Mouse (Mus musculus) embryonic facial prominence, embryonic 11.5 days (tissue): ENCODE measurements around the gene Slc45a3. TPM values are rescaled to one million over a fixed set of nuclear protein-coding genes. Genes with fewer than 3 reads are reported as not detected.

Experiments
- ATAC-seq: fragments of 200-750 bp; cut with Nextera tagmentation; replicated peaks from 2 replicates; pipeline ENCODE4 v1.8.0; 2017; ENCODE audit warnings: low read depth; ENCODE audit not compliant: insufficient number of reproducible peaks, low FRiP score, low TSS enrichment
- DNase-seq: peaks from one replicate; pipeline ENCODE4 v3.0.0-alpha.2; 2015; ENCODE audit warnings: low spot score
- H3K27ac ChIP-seq: fragments of 300-500 bp; sonication (generic); replicated peaks from 2 replicates; pipeline ENCODE4 v1.5.1; 2014; ENCODE audit warnings: mild to moderate bottlenecking, low read depth, low read length, control low read depth
- H3K27me3 ChIP-seq: fragments of 300-500 bp; sonication (generic); 2 replicates; pipeline ENCODE4 v1.6.1; 2014; ENCODE audit warnings: mild to moderate bottlenecking, low read length, moderate library complexity, mixed read lengths; ENCODE audit not compliant: control insufficient read depth, insufficient read depth
- H3K36me3 ChIP-seq: fragments of 300-500 bp; sonication (generic); replicated peaks from 2 replicates; pipeline ENCODE4 v1.6.1; 2014; ENCODE audit warnings: low read depth, mild to moderate bottlenecking, low read length, moderate library complexity, mixed read lengths; ENCODE audit not compliant: control insufficient read depth, insufficient read depth
- H3K4me1 ChIP-seq: fragments of 300-500 bp; sonication (generic); 2 replicates; pipeline ENCODE4 v1.6.1; 2014; ENCODE audit warnings: low read length, mixed read lengths; ENCODE audit not compliant: control insufficient read depth, insufficient read depth
- H3K4me2 ChIP-seq: fragments of 300-500 bp; sonication (generic); 2 replicates; pipeline ENCODE4 v1.6.1; 2014; ENCODE audit warnings: low read depth, mild to moderate bottlenecking, control low read depth, low read length, moderate library complexity
- H3K4me3 ChIP-seq: fragments of 300-500 bp; sonication (generic); 2 replicates; pipeline ENCODE4 v1.5.1; 2014; ENCODE audit warnings: low read depth, low read length, control low read depth
- H3K9ac ChIP-seq: fragments of 300-500 bp; sonication (generic); replicated peaks from 2 replicates; pipeline ENCODE4 v1.6.1; 2014; ENCODE audit warnings: mild to moderate bottlenecking, control low read depth, low read length
- H3K9me3 ChIP-seq: fragments of 300-500 bp; sonication (generic); replicated peaks from 2 replicates; pipeline ENCODE4 v1.6.1; 2016; ENCODE audit warnings: mild to moderate bottlenecking, low read length, inconsistent platforms, mixed read lengths; ENCODE audit not compliant: control insufficient read depth
- WGBS: fragments of 180-500 bp; shearing (Covaris S2); extraction: QIAGEN DNeasy Blood & Tissue Kit; methylation state at CpG from one replicate; pipeline ENCODE4 v1.1.7; 2014; 5-methylcytosine and 5-hydroxymethylcytosine counted together
- polyA plus RNA-seq: library from polyadenylated mRNA; unstranded; fragments of >200 nt; fragmentation: Nextera tagmentation; extraction: Ambion mirVana; gene quantifications from 2 replicates; pipeline ENCODE4 v1.2.1, GENCODE M21; 2014

The Slc45a3 gene
- polyA plus RNA-seq, 1 experiment from 2014 or later, result 3.8 TPM

DNA sequence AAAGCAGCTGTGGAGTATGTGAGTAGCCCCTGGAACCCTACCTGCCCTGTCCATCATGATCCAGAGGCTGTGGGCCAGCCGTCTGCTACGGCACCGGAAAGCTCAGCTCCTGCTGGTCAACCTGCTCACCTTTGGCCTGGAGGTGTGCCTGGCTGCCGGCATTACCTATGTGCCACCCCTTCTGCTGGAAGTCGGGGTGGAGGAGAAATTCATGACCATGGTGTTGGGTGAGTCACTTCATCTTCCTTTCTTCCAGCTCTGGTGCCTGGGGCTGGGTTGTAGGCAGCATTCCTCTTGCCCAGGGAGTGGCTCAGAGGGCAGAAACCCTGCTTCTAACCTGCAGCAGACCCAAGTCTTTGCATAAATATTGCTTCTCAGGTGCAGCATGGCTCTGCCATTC, 14.1 kb downstream of the Slc45a3 start:
- H3K36me3 ChIP-seq, result no peaks in the 10 kb centered on the region; the same call in 1 of the 2 replicates
- ATAC-seq (no peak), DNase-seq (no peak)
- peaks cover 9% of the 10 kb centered on the region for H3K4me1 ChIP-seq
- H3K4me3 ChIP-seq, result no peak overlapping the region
- H3K9ac ChIP-seq, result no peak overlapping the region
- H3K9me3 ChIP-seq, result no peaks in the 10 kb centered on the region
- no peak overlapping the region for H3K4me2 ChIP-seq
- 78% methylated on average over 5 of the region's 5 CpGs for WGBS
- no peak overlapping the region for H3K27ac ChIP-seq
- H3K27me3 ChIP-seq, result no peaks in the 10 kb centered on the region

GRCm38 (mm10) chr1:131980471-131980870, 17.7 kb downstream of the Slc45a3 start:
- 25% methylated on average over 2 of the region's 2 CpGs for WGBS
- no peaks in the 10 kb centered on the region; the same call in 1 of the 2 replicates for H3K36me3 ChIP-seq
- H3K4me2 ChIP-seq, result no peak overlapping the region
- H3K9me3 ChIP-seq, result no peaks in the 10 kb centered on the region
- no peak overlapping the region for H3K4me3 ChIP-seq
- no peak for DNase-seq
- H3K4me1 ChIP-seq, result no peaks in the 10 kb centered on the region
- H3K9ac ChIP-seq, result no peak overlapping the region
- no peaks in the 10 kb centered on the region for H3K27me3 ChIP-seq
- H3K27ac ChIP-seq, result no peak overlapping the region
- ATAC-seq, result no peak

DNA sequence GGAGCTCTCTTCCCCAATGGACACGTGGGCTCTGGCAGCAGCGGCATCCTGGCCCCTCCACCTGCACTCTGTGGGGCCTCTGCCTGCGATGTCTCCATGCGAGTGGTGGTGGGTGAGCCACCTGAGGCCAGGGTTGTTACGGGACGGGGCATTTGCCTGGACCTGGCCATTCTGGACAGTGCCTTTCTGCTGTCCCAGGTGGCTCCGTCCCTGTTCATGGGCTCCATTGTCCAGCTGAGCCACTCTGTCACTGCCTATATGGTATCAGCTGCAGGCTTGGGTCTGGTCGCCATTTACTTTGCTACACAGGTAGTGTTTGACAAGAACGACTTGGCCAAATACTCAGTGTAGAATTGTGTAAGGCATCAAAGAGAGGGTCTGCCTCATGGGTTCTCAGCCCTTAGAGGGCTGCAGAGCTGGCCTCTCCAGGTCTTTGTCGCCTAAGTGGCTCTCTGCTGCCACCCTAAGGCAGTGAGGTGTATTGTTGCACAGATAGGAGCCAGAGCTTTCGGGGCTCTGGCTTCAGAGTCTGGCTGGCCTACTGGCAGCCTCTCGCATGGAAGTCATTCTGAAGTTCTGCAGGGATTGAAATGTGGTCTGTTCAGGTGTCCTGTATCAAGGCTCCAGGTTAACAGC, 18.7 kb downstream of the Slc45a3 start:
- Histone ChIP-seq H3K4me1 (no peaks in the 10 kb centered on the region), H3K4me3 (no peak overlapping the region), H3K36me3 (no peaks in the 10 kb centered on the region; the same call in 1 of the 2 replicates), H3K9ac (no peak overlapping the region), H3K9me3 (no peaks in the 10 kb centered on the region), H3K27ac (no peak overlapping the region), H3K27me3 (no peaks in the 10 kb centered on the region), H3K4me2 (no peak overlapping the region)
- DNase-seq (peak; percentile 88), ATAC-seq (peak; percentile 57)
- WGBS, result 44% methylated on average over 12 of the region's 12 CpGs

DNA sequence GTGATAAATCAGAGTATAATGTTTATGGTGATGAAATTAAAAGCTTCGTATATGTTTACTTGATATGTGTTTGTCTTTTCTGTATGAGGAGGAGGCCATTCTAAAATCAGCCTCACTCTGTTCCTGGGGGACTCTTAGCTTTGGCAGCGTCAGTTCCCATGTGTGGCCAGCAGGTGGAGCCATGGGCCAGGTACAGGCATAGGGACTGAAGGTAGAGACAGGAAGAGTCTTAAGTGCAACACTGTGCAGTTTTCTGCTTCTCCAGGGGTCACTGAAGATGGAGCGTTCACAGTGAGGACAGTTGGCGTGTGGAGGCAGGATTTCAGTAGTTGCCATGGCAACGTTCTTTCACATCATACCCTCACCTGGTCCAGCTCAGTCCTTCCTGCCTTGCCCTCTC, 20.1 kb downstream of the Slc45a3 start:
- DNase-seq, result peak; percentile 77
- Histone ChIP-seq H3K9me3 (no peaks in the 10 kb centered on the region), H3K4me2 (no peak overlapping the region), H3K27me3 (no peaks in the 10 kb centered on the region), H3K27ac (no peak overlapping the region), H3K36me3 (no peaks in the 10 kb centered on the region), H3K4me1 (no peaks in the 10 kb centered on the region), H3K4me3 (no peak overlapping the region), H3K9ac (no peak overlapping the region)
- ATAC-seq, result no peak
- WGBS, result 15% methylated on average over 5 of the region's 5 CpGs

DNA sequence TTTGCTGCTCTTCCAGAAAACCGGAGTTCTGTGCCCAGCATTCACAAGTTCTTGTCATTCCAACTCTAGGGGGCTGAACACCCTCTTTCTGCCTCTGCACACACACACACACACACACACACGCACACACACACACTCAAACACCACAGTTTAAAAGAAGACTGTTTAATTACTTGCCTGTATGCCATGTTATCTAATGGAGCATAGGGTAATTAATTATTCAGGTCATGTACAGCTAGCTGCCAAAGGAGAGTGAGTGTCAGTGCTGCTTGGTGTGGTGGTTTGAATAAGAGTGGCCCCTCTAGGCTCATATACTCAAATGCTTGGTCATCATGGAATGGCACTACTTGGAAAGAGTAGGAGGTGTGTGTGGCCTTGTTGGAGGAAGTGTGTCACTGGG, 21.0 kb downstream of the Slc45a3 start:
- WGBS, result 88% methylated on average over 2 of the region's 2 CpGs
- Histone ChIP-seq H3K27ac (no peak overlapping the region), H3K4me1 (no peaks in the 10 kb centered on the region), H3K9ac (no peak overlapping the region), H3K4me2 (no peak overlapping the region), H3K9me3 (no peaks in the 10 kb centered on the region), H3K4me3 (no peak overlapping the region), H3K36me3 (no peaks in the 10 kb centered on the region), H3K27me3 (no peaks in the 10 kb centered on the region)
- DNase-seq (no peak), ATAC-seq (no peak)

- no peak overlapping the region for H3K4me3 ChIP-seq
- H3K27ac ChIP-seq, result no peak overlapping the region
- no peaks in the 10 kb centered on the region for H3K27me3 ChIP-seq
- WGBS, result 78% methylated on average over 15 of the region's 15 CpGs
- no peak overlapping the region for H3K4me2 ChIP-seq
- no peaks in the 10 kb centered on the region for H3K4me1 ChIP-seq
- no peak for ATAC-seq
- H3K9ac ChIP-seq, result no peak overlapping the region
- no peaks in the 10 kb centered on the region for H3K36me3 ChIP-seq
- DNase-seq, result no peak
- no peaks in the 10 kb centered on the region for H3K9me3 ChIP-seq
These were observed 24.7 kb downstream of the Slc45a3 start for GRCm38 (mm10) chr1:131987432-131987831.

DNA sequence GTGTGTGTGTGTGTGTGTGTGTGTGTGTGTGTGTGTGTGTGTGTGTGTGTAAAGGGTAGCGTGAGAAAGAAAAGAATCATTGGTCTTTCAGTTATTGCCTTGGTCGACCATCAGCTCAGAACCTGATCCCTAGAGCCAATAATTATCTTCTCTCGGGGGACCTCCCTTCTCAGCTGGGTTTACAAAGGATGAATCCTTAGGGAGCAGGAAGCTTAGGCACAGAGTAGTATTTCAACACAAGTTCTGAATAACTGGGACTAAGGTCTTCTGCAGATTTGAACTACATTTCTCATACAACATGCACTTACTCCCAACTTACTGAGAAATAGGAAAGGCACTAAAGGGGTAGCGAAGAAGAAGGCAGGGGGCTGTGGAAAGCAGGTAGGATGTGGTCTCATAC, 26.7 kb downstream of the Slc45a3 start:
- no peaks in the 10 kb centered on the region for H3K36me3 ChIP-seq
- no peak for ATAC-seq
- WGBS, result 64% methylated on average over 4 of the region's 4 CpGs
- no peak overlapping the region for H3K9ac ChIP-seq
- H3K27me3 ChIP-seq, result no peaks in the 10 kb centered on the region
- DNase-seq, result no peak
- H3K27ac ChIP-seq, result no peak overlapping the region
- no peak overlapping the region for H3K4me2 ChIP-seq
- H3K9me3 ChIP-seq, result no peaks in the 10 kb centered on the region
- no peak overlapping the region for H3K4me3 ChIP-seq
- H3K4me1 ChIP-seq, result no peaks in the 10 kb centered on the region

GRCm38 (mm10) chr1:131990083-131990760, 27.5 kb downstream of the Slc45a3 start:
- Histone ChIP-seq H3K4me3 (no peak overlapping the region), H3K4me2 (no peak overlapping the region), H3K27ac (no peak overlapping the region), H3K4me1 (no peaks in the 10 kb centered on the region), H3K9me3 (no peaks in the 10 kb centered on the region), H3K27me3 (no peaks in the 10 kb centered on the region), H3K36me3 (no peaks in the 10 kb centered on the region), H3K9ac (no peak overlapping the region)
- WGBS, result 82% methylated on average over 9 of the region's 9 CpGs
- ATAC-seq (no peak), DNase-seq (no peak)
